11 mouse cellular contexts compared by ENCODE assay signal in the genomic region with DNA sequence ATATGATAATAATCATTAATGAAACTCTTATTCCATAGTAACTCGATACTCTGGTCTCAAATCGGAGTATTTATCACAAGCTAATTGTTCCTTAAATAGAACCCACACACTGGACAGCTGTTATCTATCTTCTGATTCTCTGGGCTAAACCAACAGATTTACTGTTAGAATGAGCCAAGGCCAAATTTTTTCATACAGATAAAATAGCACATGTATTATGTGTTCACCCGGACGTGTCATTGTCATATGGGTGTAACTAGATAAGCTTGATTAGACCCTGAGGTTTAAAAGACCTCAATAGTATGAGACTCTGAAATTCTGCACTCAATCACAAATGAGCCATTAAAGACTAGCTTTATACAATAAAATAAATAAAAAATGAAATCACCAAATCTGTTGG. TPM values are rescaled to one million over a fixed set of nuclear protein-coding genes. Genes with fewer than 3 reads are reported as not detected.
DNase-seq lines count a peak whose midpoint lies in the region; ATAC-seq and TF ChIP-seq lines count a peak whose summit lies in the region.
"Had no signal": no experiment of that assay in that cellular context is flagged by ENCODE, and none has a peak within 500 bp of the region (broad histone marks: within the 10 kb centered on the region; RNA-seq: fewer than 3 reads in every experiment).

No protein-coding gene starts in this region.

- no peak overlapping the region for H3K4me3 ChIP-seq in forebrain, embryonic 15.5 days
- no peak overlapping the region for H3K4me3 ChIP-seq in forebrain, embryonic 12.5 days (replicated peaks)
- H3K4me3 ChIP-seq in kidney, embryonic 15.5 days (replicated peaks): no peak overlapping the region
- no peak overlapping the region for H3K4me3 ChIP-seq in stomach, embryonic 16.5 days (replicated peaks; ENCODE audit: low read length)
- no peak overlapping the region for H3K4me3 ChIP-seq in stomach, postnatal 0 days (ENCODE audit: low read depth, low read length)
- H3K4me3 ChIP-seq in neural tube, embryonic 15.5 days (replicated peaks): no peak overlapping the region
- no peak overlapping the region for H3K4me3 ChIP-seq in midbrain, embryonic 10.5 days

- H3K27me3 ChIP-seq in forebrain, embryonic 15.5 days: no peaks in the 10 kb centered on the region
- H3K27me3 ChIP-seq in forebrain, embryonic 12.5 days: no peaks in the 10 kb centered on the region
- no peaks in the 10 kb centered on the region for H3K27me3 ChIP-seq in kidney, embryonic 15.5 days
- no peaks in the 10 kb centered on the region for H3K27me3 ChIP-seq in stomach, embryonic 16.5 days (ENCODE audit: control insufficient read depth, insufficient read depth, low read length)
- no peaks in the 10 kb centered on the region for H3K27me3 ChIP-seq in stomach, postnatal 0 days (ENCODE audit: control insufficient read depth, insufficient read depth, low read length)
- no peaks in the 10 kb centered on the region for H3K27me3 ChIP-seq in neural tube, embryonic 15.5 days (replicated peaks)
- no peaks in the 10 kb centered on the region for H3K27me3 ChIP-seq in midbrain, embryonic 10.5 days (ENCODE audit: low read depth, poor library complexity, severe bottlenecking)

- 65% methylated on average over 4 of the region's 4 CpGs for whole genome bisulfite sequencing in forebrain, embryonic 15.5 days
- WGBS in forebrain, embryonic 12.5 days: 81% methylated on average over 4 of the region's 4 CpGs
- 33% methylated on average over 4 of the region's 4 CpGs for WGBS in kidney, embryonic 15.5 days
- 39% methylated on average over 4 of the region's 4 CpGs for WGBS in stomach, embryonic 16.5 days
- 26% methylated on average over 4 of the region's 4 CpGs for WGBS in stomach, postnatal 0 days
- WGBS in neural tube, embryonic 15.5 days: 39% methylated on average over 4 of the region's 4 CpGs
- WGBS in midbrain, embryonic 10.5 days: 93% methylated on average over 4 of the region's 4 CpGs

- no peak for TF ChIP-seq EP300 in stomach, postnatal 0 days (optimal IDR thresholded peaks at IDR 0.05)

- peak overlapping the region; percentile 28 for H3K27ac ChIP-seq in forebrain, embryonic 15.5 days (replicated peaks)
- no peak overlapping the region for H3K27ac ChIP-seq in forebrain, embryonic 12.5 days
- 0 out of 2 replicates have a peak overlapping the region, but pooled peaks have one; percentile 51 for H3K27ac ChIP-seq in kidney, embryonic 15.5 days
- H3K27ac ChIP-seq in stomach, embryonic 16.5 days (ENCODE audit: low read length): 0 out of 2 replicates have a peak overlapping the region, but pooled peaks have one; percentile 0
- no peak overlapping the region for H3K27ac ChIP-seq in stomach, postnatal 0 days (replicated peaks)
- H3K27ac ChIP-seq in neural tube, embryonic 15.5 days (replicated peaks): peak overlapping the region; percentile 64
- no peak overlapping the region for H3K27ac ChIP-seq in midbrain, embryonic 10.5 days (replicated peaks)

- DNase-seq in kidney, adult 8-10 months: no peak
- no peak for DNase-seq in stomach, postnatal 0 days (ENCODE audit: low spot score)
- no peak for DNase-seq in midbrain, embryonic 10.5 days (ENCODE audit: low spot score)
- DNase-seq: adrenal gland, adult 2 months; cerebellum, adult 8-10 months; thymus, adult 18-20 months had no signal

- peaks cover 14% of the 10 kb centered on the region for H3K4me1 ChIP-seq in forebrain, embryonic 15.5 days
- H3K4me1 ChIP-seq in forebrain, embryonic 12.5 days: 0 out of 2 replicates have a peak, but pooled peaks cover 6% of the 10 kb centered on the region
- H3K4me1 ChIP-seq in kidney, embryonic 15.5 days: peaks cover 6% of the 10 kb centered on the region
- 0 out of 2 replicates have a peak, but pooled peaks cover 3% of the 10 kb centered on the region for H3K4me1 ChIP-seq in stomach, embryonic 16.5 days (ENCODE audit: control insufficient read depth, insufficient read depth, low read length)
- H3K4me1 ChIP-seq in stomach, postnatal 0 days (replicated peaks; ENCODE audit: control insufficient read depth, insufficient read depth): no peaks in the 10 kb centered on the region
- peaks cover 6% of the 10 kb centered on the region; the same call in 1 of the 2 replicates for H3K4me1 ChIP-seq in neural tube, embryonic 15.5 days
- no peaks in the 10 kb centered on the region for H3K4me1 ChIP-seq in midbrain, embryonic 10.5 days

- ATAC-seq in forebrain, embryonic 15.5 days (replicated peaks): peak; percentile 51; the same call in 1 of the 2 replicates
- ATAC-seq in forebrain, embryonic 12.5 days (ENCODE audit: low FRiP score): no peak
- peak; percentile 78 for ATAC-seq in kidney, embryonic 15.5 days (replicated peaks; ENCODE audit: low FRiP score)
- ATAC-seq in stomach, embryonic 16.5 days (ENCODE audit: insufficient read depth, low FRiP score): no peak
- ATAC-seq in stomach, postnatal 0 days (ENCODE audit: low FRiP score, low TSS enrichment): no peak
- ATAC-seq in neural tube, embryonic 15.5 days (ENCODE audit: low FRiP score): peak; percentile 54; the same call in 1 of the 2 replicates

- H3K9me3 ChIP-seq in forebrain, embryonic 15.5 days: no peaks in the 10 kb centered on the region
- no peaks in the 10 kb centered on the region for H3K9me3 ChIP-seq in forebrain, embryonic 12.5 days
- no peaks in the 10 kb centered on the region for H3K9me3 ChIP-seq in kidney, embryonic 15.5 days (replicated peaks)
- no peaks in the 10 kb centered on the region for H3K9me3 ChIP-seq in stomach, embryonic 16.5 days (replicated peaks; ENCODE audit: control insufficient read depth, low read length)
- H3K9me3 ChIP-seq in stomach, postnatal 0 days (ENCODE audit: control insufficient read depth, low read length): no peaks in the 10 kb centered on the region
- no peaks in the 10 kb centered on the region for H3K9me3 ChIP-seq in neural tube, embryonic 15.5 days (replicated peaks)
- no peaks in the 10 kb centered on the region for H3K9me3 ChIP-seq in midbrain, embryonic 10.5 days (replicated peaks)

- no peak for TF ChIP-seq CTCF in stomach, postnatal 0 days (IDR thresholded peaks at IDR 0.05; ENCODE audit: low read depth)

- no peaks in the 10 kb centered on the region for H3K36me3 ChIP-seq in forebrain, embryonic 15.5 days
- no peaks in the 10 kb centered on the region for H3K36me3 ChIP-seq in forebrain, embryonic 12.5 days (replicated peaks)
- no peaks in the 10 kb centered on the region for H3K36me3 ChIP-seq in kidney, embryonic 15.5 days
- H3K36me3 ChIP-seq in stomach, embryonic 16.5 days (ENCODE audit: control insufficient read depth, insufficient read depth, low read length): no peaks in the 10 kb centered on the region
- no peaks in the 10 kb centered on the region for H3K36me3 ChIP-seq in stomach, postnatal 0 days (ENCODE audit: control insufficient read depth, insufficient read depth, low read length)
- no peaks in the 10 kb centered on the region for H3K36me3 ChIP-seq in neural tube, embryonic 15.5 days
- no peaks in the 10 kb centered on the region for H3K36me3 ChIP-seq in midbrain, embryonic 10.5 days

- H3K4me2 ChIP-seq in forebrain, embryonic 15.5 days (replicated peaks): no peak overlapping the region
- no peak overlapping the region for H3K4me2 ChIP-seq in forebrain, embryonic 12.5 days
- H3K4me2 ChIP-seq in kidney, embryonic 15.5 days: no peak overlapping the region
- no peak overlapping the region for H3K4me2 ChIP-seq in stomach, embryonic 16.5 days (ENCODE audit: low read depth, low read length)
- no peak overlapping the region for H3K4me2 ChIP-seq in stomach, postnatal 0 days (replicated peaks; ENCODE audit: low read depth)
- peak overlapping the region; percentile 35; the same call in 1 of the 2 replicates for H3K4me2 ChIP-seq in neural tube, embryonic 15.5 days

- H3K9ac ChIP-seq in forebrain, embryonic 15.5 days (replicated peaks): no peak overlapping the region
- H3K9ac ChIP-seq in forebrain, embryonic 12.5 days: no peak overlapping the region
- H3K9ac ChIP-seq in kidney, embryonic 15.5 days: no peak overlapping the region
- H3K9ac ChIP-seq in stomach, embryonic 16.5 days (ENCODE audit: low read length): no peak overlapping the region
- no peak overlapping the region for H3K9ac ChIP-seq in stomach, postnatal 0 days (ENCODE audit: low read length)
- no peak overlapping the region for H3K9ac ChIP-seq in neural tube, embryonic 15.5 days (replicated peaks)

RNA-seq across cellular contexts. Expression of gene Atp6v1g3, which starts 28.4 kb away (rescaled TPM):
- not detected in 2 replicates for polyA plus RNA-seq in forebrain, embryonic 15.5 days (2015; fragmentation: Nextera tagmentation; extraction: Ambion mirVana)
- polyA plus RNA-seq in forebrain, embryonic 12.5 days (2016; fragmentation: Nextera tagmentation; extraction: Ambion mirVana): 0.23 TPM in 1 of 2 replicates, not detected in the other
- polyA plus RNA-seq in kidney, embryonic 15.5 days (2015; fragmentation: Nextera tagmentation; extraction: Ambion mirVana): 2.6 and 3.1 TPM in 2 replicates
- polyA plus RNA-seq in stomach, embryonic 16.5 days (2015; fragmentation: Nextera tagmentation; extraction: Ambion mirVana): not detected in 2 replicates
- polyA plus RNA-seq in stomach, postnatal 0 days (2015; fragmentation: Nextera tagmentation; extraction: Ambion mirVana): not detected in 2 replicates
- not detected in 2 replicates for polyA plus RNA-seq in neural tube, embryonic 15.5 days (2015; fragmentation: Nextera tagmentation; extraction: Ambion mirVana)
- polyA plus RNA-seq in midbrain, embryonic 10.5 days (2016; fragmentation: Nextera tagmentation; extraction: Ambion mirVana): not detected in 2 replicates
- polyA plus RNA-seq: adrenal gland, adult 2 months had no signal

Comparison
In these comparisons a context has a peak if more than half of its experiments do, and no peak if none do; other contexts are left out.
1. ATAC-seq: peak in forebrain, embryonic 15.5 days (single experiment), kidney, embryonic 15.5 days (single experiment) and neural tube, embryonic 15.5 days (single experiment); none in forebrain, embryonic 12.5 days (single experiment), stomach, embryonic 16.5 days (single experiment) and stomach, postnatal 0 days (single experiment).
2. H3K27ac ChIP-seq: peak in forebrain, embryonic 15.5 days (single experiment), kidney, embryonic 15.5 days (single experiment), stomach, embryonic 16.5 days (single experiment) and neural tube, embryonic 15.5 days (single experiment); none in forebrain, embryonic 12.5 days (single experiment), stomach, postnatal 0 days (single experiment) and midbrain, embryonic 10.5 days (single experiment).